Mouse (Mus musculus) mature B cell (primary cell): ENCODE results near the gene Gm10721.
"Not testable (repeated sequence)": the region's sequence is repeated elsewhere in the genome, so short reads cannot be mapped to it uniquely, and the experiment has no call there.

Experiments used
- in situ Hi-C: fragments of 300-500 bp; cut with MboI; formaldehyde crosslinking; loops from 2 replicates; pipeline ENCODE4 v1.14.3; 2019

Gene Gm10721

DNA sequence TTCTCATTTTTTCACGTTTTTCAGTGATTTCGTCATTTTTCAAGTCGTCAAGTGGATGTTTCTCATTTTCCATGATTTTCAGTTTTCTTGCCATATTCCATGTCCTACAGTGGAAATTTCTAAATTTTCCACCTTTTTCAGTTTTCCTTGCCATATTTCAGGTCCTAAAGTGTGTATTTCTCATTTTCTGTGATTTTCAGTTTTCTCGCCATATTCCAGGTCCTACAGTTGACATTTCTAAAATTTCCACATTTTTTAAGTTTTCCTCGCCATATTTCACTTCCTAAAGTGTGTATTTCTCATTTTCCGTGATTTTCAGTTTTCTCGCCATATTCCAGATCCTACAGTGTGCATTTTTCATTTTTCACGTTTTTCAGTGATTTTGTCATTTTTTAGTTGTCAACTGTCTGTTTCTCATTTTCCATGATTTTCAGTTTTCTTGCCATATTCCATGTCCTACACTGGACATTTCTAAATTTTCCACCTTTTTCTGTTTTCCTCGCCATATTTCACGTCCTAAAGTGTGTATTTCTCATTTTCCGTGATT lies at the start of gene Gm10721:
Gm10721 (plus strand) TSS at position 408 of the 547 bp plus-strand sequence.
- in situ Hi-C loops, result not testable (repeated sequence)

DNA sequence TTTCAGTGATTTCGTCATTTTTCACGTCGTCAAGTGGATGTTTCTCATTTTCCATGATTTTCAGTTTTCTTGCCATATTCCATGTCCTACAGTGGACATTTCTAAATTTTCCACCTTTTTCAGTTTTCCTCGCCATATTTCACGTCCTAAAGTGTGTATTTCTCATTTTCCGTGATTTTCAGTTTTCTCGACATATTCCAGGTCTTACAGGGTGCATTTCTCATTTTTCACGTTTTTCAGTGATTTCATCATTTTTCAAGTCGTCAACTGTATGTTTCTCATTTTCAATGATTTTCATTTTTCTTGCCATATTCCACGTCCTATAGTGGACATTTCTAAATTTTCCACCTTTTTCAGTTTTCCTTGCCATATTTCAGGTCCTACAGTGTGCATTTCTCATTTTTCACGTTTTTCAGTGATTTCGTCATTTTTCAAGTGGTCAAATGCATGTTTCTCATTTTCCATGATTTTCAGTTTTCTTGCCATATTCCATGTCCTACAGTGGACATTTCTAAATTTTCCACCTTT lies 12.4 kb upstream of the Gm10721 start, which contains the start of gene Gm10722:
Gm10722 (plus strand) TSS at position 478 of the 528 bp plus-strand sequence.
- in situ Hi-C loops, result not testable (repeated sequence)

DNA sequence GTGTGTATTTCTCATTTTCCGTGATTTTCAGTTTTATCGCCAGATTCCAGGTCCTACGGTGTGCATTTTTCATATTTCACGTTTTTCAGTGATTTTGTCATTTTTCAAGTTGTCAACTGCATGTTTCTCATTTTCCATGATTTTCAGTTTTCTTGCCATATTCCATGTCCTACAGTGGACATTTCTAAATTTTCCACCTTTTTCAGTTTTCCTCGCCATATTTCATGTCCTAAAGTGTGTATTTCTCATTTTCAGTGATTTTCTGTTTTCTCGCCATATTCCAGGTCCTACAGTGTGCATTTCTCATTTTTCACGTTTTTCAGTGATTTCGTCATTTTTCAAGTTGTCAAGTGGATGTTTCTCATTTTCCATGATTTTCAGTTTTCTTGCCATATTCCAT lies 11.9 kb upstream of the Gm10721 start:
- in situ Hi-C loops, result not testable (repeated sequence)

DNA sequence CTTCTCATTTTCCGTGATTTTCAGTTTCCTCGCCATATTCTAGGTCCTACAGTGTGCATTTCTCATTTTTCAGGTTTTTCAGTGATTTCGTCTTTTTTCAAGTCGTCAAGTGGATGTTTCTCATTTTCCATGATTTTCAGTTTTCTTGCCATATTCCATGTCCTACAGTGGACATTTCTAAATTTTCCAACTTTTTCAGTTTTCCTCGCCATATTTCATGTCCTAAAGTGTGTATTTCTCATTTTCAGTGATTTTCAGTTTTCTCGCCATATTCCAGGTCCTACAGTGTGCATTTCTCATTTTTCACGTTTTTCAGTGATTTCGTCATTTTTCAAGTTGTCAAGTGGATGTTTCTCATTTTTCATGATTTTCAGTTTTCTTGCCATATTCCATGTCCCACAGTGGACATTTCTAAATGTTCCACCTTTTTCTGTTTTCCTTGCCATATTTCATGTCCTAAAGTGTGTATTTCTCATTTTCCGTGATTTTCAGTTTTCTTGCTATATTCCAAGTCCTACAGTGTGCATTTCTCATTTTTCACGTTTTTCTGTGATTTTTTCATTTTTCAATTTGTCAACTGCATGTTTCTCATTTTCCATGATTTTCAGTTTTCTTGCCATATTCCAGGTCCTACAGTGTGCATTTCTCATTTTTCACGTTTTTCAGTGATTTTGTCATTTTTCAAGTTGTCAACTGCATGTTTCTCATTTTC lies 10.8 kb upstream of the Gm10721 start:
- in situ Hi-C loops, result not testable (repeated sequence)

DNA sequence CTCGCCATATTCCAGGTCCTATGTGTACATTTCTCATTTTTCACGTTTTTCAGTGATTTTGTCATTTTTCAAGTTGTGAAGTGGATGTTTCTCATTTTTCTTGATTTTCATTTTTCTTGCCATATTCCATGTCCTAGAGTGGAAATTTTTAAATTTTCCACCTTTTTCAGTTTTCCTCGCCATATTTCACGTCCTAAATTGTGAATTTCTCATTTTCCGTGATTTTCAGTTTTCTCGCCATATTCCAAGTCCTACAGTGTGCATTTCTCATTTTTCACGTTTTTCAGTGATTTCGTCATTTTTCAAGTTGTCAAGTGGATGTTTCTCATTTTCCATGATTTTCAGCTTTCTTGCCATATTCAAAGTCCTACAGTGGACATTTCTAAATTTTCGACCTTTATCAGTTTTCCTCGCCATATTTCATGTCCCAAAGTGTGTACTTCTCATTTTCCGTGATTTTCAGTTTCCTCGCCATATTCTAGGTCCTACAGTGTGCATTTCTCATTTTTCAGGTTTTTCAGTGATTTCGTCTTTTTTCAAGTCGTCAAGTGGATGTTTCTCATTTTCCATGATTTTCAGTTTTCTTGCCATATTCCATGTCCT lies 10.0 kb upstream of the Gm10721 start, which contains the start of gene Gm11168:
Gm11168 (plus strand) TSS at position 553 of the 603 bp plus-strand sequence.
- in situ Hi-C loops, result not testable (repeated sequence)

DNA sequence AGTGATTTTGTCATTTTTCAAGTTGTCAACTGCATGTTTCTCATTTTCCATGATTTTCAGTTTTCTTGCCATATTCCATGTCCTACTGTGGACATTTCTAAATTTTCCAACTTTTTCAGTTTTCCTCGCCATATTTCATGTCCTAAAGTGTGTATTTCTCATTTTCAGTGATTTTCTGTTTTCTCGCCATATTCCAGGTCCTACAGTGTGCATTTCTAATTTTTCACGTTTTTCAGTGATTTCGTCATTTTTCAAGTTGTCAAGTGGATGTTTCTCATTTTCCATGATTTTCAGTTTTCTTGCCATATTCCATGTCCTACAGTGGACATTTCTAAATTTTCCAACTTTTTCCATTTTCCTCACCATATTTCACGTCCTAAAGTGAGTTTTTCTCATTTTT lies 6.8 kb upstream of the Gm10721 start:
- in situ Hi-C loops, result not testable (repeated sequence)

DNA sequence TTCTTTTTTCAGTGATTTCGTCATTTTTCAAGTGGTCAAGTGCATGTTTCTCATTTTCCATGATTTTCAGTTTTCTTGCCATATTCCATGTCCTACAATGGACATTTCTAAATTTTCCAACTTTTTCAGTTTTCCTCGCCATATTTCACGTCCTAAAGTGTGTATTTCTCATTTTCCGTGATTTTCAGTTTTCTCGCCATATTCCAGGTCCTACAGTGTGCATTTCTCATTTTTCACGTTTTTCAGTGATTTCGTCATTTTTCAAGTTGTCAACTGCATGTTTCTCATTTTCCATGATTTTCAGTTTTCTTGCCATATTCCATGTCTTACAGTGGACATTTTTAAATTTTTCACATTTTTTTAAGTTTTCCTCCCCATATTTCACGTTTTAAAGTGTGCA lies 6.3 kb upstream of the Gm10721 start:
- in situ Hi-C loops, result not testable (repeated sequence)

DNA sequence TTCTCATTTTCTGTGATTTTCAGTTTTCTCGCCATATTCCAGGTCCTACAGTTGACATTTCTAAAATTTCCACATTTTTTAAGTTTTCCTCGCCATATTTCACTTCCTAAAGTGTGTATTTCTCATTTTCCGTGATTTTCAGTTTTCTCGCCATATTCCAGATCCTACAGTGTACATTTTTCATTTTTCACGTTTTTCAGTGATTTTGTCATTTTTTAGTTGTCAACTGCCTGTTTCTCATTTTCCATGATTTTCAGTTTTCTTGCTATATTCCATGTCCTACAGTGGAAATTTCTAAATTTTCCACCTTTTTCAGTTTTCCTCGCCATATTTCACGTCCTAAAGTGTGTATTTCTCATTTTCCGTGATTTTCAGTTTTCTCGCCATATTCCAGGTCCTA lies 5.7 kb upstream of the Gm10721 start:
- in situ Hi-C loops, result not testable (repeated sequence)

DNA sequence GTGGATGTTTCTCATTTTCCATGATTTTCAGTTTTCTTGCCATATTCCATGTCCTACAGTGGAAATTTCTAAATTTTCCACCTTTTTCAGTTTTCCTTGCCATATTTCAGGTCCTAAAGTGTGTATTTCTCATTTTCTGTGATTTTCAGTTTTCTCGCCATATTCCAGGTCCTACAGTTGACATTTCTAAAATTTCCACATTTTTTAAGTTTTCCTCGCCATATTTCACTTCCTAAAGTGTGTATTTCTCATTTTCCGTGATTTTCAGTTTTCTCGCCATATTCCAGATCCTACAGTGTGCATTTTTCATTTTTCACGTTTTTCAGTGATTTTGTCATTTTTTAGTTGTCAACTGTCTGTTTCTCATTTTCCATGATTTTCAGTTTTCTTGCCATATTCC lies 3.6 kb upstream of the Gm10721 start:
- in situ Hi-C loops, result not testable (repeated sequence)

DNA sequence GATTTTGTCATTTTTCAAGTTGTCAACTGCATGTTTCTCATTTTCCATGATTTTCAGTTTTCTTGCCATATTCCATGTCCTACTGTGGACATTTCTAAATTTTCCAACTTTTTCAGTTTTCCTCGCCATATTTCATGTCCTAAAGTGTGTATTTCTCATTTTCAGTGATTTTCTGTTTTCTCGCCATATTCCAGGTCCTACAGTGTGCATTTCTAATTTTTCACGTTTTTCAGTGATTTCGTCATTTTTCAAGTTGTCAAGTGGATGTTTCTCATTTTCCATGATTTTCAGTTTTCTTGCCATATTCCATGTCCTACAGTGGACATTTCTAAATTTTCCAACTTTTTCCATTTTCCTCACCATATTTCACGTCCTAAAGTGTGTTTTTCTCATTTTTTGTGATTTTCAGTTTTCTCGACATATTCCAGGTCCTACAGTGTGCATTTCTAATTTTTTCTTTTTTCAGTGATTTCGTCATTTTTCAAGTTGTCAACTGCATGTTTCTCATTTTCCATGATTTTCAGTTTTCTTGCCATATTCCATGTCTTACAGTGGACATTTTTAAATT lies 802 bp upstream of the Gm10721 start:
- in situ Hi-C loops, result not testable (repeated sequence)

DNA sequence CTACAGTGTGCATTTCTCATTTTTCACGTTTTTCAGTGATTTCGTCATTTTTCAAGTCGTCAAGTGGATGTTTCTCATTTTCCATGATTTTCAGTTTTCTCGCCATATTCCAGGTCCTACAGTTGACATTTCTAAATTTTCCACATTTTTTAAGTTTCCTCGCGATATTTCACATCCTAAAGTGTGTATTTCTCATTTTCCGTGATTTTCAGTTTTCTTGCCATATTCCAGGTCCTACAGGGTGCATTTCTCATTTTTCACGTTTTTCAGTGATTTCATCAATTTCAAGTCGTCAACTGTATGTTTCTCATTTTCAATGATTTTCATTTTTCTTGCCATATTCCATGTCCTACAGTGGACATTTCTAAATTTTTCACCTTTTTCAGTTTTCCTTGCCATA lies 2.4 kb downstream of the Gm10721 start, which contains the start of gene Gm10720:
Gm10720 (plus strand) TSS at position 301 of the 400 bp plus-strand sequence.
- in situ Hi-C loops, result not testable (repeated sequence)

DNA sequence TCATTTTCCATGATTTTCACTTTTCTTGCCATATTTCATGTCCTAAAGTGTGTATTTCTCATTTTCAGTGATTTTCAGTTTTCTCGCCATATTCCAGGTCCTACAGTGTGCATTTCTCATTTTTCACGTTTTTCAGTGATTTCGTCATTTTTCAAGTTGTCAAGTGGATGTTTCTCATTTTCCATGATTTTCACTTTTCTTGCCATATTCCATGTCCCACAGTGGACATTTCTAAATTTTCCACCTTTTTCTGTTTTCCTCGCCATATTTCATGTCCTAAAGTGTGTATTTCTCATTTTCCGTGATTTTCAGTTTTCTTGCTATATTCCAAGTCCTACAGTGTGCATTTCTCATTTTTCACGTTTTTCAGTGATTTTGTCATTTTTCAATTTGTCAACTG lies 3.0 kb downstream of the Gm10721 start:
- in situ Hi-C loops, result not testable (repeated sequence)

DNA sequence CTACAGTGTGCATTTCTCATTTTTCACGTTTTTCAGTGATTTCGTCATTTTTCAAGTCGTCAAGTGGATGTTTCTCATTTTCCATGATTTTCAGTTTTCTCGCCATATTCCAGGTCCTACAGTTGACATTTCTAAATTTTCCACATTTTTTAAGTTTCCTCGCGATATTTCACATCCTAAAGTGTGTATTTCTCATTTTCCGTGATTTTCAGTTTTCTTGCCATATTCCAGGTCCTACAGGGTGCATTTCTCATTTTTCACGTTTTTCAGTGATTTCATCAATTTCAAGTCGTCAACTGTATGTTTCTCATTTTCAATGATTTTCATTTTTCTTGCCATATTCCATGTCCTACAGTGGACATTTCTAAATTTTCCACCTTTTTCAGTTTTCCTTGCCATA lies 4.2 kb downstream of the Gm10721 start, which contains the start of gene Gm10719:
Gm10719 (plus strand) TSS at position 301 of the 400 bp plus-strand sequence.
- in situ Hi-C loops, result not testable (repeated sequence)

DNA sequence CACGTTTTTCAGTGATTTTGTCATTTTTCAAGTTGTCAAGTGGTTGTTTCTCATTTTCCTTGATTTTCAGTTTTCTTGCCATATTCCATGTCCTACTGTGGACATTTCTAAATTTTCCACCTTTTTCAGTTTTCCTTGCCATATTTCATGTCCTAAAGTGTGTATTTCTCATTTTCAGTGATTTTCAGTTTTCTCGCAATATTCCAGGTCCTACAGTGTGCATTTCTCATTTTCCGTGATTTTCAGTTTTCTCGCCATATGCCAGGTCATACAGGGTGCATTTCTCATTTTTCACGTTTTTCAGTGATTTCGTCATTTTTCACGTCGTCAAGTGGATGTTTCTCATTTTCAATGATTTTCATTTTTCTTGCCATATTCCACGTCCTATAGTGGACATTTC lies 6.0 kb downstream of the Gm10721 start:
- in situ Hi-C loops, result not testable (repeated sequence)

DNA sequence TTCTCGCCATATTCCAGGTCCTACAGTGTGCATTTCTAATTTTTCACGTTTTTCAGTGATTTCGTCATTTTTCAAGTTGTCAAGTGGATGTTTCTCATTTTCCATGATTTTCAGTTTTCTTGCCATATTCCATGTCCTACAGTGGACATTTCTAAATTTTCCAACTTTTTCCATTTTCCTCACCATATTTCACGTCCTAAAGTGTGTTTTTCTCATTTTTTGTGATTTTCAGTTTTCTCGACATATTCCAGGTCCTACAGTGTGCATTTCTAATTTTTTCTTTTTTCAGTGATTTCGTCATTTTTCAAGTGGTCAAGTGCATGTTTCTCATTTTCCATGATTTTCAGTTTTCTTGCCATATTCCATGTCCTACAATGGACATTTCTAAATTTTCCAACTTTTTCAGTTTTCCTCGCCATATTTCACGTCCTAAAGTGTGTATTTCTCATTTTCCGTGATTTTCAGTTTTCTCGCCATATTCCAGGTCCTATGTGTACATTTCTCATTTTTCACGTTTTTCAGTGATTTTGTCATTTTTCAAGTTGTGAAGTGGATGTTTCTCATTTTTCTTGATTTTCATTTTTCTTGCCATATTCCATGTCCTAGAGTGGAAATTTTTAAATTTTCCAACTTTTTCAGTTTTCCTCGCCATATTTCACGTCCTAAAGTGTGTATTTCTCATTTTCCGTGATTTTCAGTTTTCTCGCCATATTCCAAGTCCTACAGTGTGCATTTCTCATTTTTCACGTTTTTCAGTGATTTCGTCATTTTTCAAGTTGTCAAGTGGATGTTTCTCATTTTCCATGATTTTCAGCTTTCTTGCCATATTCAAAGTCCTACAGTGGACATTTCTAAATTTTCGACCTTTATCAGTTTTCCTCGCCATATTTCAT lies 7.1 kb downstream of the Gm10721 start:
- in situ Hi-C loops, result not testable (repeated sequence)

DNA sequence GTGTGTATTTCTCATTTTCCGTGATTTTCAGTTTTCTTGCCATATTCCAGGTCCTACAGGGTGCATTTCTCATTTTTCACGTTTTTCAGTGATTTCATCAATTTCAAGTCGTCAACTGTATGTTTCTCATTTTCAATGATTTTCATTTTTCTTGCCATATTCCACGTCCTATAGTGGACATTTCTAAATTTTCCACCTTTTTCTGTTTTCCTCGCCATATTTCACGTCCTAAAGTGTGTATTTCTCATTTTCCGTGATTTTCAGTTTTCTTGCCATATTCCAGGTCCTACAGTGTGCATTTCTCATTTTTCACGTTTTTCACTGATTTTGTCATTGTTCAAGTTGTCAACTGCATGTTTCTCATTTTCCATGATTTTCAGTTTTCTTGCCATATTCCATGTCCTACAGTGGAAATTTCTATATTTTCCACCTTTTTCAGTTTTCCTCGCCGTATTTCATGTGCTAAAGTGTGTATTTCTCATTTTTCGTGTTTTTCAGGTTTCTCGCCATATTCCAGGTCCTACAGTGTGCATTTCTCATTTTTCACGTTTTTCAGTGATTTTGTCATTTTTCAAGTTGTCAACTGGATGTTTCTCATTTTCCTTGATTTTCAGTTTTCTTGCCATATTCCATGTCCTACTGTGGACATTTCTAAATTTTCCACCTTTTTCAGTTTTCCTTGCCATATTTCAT lies 9.5 kb downstream of the Gm10721 start:
- in situ Hi-C loops, result not testable (repeated sequence)

DNA sequence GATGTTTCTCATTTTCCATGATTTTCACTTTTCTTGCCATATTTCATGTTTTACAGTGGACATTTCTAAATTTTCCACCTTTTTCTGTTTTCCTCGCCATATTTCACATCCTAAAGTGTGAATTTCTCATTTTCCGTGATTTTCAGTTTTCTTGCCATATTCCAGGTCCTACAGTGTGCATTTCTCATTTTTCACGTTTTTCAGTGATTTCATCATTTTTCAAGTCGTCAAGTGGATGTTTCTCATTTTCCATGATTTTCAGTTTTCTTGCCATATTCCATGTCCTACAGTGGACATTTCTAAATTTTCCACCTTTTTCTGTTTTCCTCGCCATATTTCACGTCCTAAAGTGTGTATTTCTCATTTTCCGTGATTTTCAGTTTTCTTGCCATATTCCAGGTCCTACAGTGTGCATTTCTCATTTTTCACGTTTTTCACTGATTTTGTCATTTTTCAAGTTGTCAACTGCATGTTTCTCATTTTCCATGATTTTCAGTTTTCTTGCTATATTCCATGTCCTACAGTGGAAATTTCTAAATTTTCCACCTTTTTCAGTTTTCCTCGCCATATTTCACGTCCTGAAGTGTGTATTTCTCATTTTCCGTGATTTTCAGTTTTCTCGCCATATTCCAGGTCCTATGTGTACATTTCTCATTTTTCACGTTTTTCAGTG lies 10.5 kb downstream of the Gm10721 start, which contains the start of gene Gm10718:
Gm10718 (plus strand) TSS at position 236 of the 673 bp plus-strand sequence.
- in situ Hi-C loops, result not testable (repeated sequence)

DNA sequence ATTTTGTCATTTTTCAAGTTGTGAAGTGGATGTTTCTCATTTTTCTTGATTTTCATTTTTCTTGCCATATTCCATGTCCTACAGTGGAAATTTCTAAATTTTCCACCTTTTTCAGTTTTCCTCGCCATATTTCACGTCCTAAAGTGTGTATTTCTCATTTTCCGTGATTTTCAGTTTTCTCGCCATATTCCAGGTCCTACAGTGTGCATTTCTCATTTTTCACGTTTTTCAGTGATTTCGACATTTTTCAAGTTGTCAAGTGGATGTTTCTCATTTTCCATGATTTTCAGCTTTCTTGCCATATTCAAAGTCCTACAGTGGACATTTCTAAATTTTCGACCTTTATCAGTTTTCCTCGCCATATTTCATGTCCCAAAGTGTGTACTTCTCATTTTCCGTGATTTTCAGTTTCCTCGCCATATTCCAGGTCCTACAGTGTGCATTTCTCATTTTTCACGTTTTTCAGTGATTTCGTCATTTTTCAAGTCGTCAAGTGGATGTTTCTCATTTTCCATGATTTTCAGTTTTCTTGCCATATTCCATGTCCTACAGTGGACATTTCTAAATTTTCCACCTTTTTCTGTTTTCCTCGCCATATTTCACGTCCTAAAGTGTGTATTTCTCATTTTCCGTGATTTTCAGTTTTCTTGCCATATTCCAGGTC lies 11.2 kb downstream of the Gm10721 start:
- in situ Hi-C loops, result not testable (repeated sequence)

DNA sequence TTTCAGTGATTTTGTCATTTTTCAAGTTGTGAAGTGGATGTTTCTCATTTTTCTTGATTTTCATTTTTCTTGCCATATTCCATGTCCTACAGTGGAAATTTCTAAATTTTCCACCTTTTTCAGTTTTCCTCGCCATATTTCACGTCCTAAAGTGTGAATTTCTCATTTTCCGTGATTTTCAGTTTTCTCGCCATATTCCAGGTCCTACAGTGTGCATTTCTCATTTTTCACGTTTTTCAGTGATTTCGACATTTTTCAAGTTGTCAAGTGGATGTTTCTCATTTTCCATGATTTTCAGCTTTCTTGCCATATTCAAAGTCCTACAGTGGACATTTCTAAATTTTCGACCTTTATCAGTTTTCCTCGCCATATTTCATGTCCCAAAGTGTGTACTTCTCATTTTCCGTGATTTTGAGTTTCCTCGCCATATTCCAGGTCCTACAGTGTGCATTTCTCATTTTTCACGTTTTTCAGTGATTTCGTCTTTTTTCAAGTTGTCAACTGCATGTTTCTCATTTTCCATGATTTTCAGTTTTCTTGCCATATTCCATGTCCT lies 12.1 kb downstream of the Gm10721 start, which contains the start of gene Gm10717:
Gm10717 (plus strand) TSS at position 506 of the 556 bp plus-strand sequence.
- in situ Hi-C loops, result not testable (repeated sequence)
